Mouse (Mus musculus): ENCODE measurements around the gene Iffo2.

Iffo2 gene

DNA sequence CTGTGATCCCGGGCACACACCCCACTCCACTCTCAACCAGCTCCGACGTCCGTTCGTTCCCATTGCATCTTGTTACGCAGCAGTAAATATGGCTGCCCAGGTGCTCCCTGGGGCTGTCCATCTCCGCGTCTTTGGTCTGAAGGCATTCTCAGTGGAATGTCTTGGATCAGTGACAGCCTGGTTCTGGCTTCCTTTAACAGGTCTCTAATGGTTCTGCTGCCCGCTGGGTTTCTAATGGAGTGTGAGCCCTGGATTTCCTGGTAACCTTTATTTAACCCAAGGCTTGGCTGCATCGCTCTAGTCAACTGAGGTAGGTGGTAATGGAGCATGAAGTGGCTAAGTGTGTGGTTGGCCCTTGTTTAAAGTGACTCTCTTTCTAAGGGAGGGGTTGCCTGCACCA, 1.7 kb downstream of the Iffo2 start:
- DNase-seq (ENCODE audit: low spot score in 2 of 2): no peak

DNA sequence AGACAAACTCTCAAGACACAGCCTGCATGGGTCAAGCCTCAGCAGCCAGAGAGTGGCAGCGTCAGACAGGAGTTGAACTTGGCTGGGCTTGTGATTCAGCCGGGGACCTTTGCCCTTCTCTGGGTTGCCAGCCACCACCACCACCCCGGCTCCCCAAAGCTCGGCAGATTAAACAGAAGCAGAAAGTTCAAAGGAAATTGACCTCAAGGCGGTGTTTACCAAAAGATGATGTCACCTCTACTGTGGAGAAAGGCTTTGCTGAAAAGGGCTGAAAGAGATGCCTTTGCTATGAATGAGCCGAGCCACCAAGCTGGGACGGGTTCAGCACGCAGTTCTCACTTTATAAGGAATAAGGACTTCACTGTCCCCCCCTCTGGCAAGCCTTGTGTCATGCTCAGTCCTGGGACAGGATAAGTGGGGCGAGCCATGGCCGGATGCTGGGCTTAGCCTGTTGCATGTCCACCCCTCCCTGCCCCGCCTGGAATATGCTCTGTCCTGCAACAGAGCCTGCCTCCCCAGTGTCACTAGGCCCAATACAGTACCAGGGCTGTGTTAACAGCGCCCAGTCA, 4.9 kb downstream of the Iffo2 start:
- DNase-seq (ENCODE audit: low spot score in 2 of 2): no peak

DNA sequence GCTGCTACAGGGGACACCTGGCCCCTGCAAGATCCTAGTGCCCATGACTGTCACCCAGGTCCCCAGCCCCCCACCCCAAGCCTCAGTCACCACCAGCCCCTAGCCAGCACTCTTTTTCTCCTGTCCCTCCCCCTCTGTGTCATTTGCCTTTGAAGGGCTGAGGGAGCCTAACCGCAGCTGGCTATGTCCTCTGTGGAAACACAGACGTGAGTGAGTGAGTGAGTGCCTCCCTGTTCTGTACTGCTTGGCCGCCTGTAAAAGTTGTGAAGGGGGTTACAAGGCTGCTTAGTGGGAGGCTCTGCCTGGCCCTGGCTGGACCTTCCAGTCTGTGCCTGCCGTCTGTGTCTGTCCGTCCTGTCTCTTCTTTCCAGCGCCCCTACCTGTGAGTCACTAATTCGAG, 5.4 kb downstream of the Iffo2 start:
- no peak for DNase-seq (ENCODE audit: low spot score in 2 of 2)

DNA sequence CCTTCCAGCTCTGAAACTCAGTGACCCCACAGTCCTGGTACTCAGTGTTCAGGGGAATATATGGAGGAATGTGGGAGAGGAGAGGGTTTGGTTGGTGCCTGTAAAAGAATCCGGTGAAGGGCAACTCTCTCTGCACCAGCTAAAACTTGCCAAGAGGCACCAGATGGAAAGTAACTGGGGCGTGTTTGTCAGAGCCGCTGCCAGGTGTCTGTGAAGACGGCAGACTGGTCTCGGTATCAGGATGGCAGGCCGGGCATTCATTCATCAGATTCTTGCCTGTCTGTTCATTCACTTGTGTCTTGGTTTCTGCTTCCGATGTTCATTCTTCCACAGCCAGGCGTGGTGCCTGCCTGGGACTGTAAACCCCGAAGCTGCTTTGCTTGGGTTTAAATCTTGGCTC, 6.4 kb downstream of the Iffo2 start:
- DNase-seq (ENCODE audit: low spot score in 2 of 2): no peak

DNA sequence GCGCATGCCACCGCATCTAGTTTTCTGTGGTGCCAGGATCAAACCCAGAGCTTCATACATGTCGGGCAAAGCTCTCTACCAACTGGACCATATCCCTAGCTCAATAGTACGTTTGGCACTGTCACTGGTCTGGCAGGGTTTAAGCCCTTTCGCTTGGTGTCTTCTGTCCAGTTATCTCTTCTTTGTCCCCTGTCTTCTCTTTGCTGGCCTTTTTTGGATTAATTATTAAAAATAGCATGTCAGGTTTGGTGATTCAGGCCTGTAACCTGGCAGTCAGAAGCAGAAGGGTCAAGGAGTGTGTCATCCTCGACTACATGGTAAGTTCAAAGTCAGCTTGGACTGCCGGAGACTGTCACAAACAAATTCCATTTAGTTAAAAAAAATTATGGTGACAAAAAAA, 10.4 kb downstream of the Iffo2 start:
- DNase-seq (ENCODE audit: low spot score in 2 of 2): no peak

DNA sequence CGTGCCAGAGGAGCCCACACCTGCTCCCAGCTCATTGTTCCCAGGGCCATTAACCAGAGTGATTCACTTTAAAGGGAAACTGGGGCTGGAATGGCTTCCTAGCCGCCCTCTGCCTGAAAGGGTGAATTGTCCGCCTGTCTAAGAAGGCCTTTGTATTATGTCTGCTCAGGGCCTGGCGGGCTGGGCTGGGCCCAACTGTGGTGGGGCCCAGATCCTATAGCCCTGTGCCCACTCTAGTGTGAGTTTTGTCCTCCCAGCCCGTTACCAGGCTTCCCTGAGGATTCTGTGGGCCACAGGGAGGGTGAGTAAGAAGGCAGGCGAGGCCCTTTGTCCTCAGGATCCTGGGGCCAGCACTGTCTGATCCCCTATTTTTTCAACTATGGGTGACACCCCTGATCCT, 15.4 kb downstream of the Iffo2 start:
- no peak for DNase-seq (ENCODE audit: low spot score in 2 of 2)

DNA sequence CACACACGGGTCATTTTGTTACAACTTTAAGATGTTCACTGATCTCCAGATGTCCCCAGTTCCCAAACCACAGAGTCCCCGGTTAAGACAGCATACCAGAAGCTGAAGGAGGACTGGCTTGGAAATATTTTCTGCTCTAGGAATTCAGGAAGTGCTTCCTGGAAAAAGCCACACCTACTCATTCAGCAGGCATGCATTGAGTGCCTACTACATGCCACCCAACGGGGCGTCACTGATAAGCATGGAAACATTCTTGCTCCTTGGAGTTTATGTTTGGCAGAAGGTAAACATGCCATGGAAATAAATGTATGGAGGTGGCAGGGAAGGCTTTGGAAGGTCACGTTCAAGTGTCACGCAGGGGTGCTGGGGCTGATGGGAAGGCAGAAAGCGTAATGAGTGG, 19.1 kb downstream of the Iffo2 start:
- DNase-seq (ENCODE audit: low spot score in 2 of 2): no peak

DNA sequence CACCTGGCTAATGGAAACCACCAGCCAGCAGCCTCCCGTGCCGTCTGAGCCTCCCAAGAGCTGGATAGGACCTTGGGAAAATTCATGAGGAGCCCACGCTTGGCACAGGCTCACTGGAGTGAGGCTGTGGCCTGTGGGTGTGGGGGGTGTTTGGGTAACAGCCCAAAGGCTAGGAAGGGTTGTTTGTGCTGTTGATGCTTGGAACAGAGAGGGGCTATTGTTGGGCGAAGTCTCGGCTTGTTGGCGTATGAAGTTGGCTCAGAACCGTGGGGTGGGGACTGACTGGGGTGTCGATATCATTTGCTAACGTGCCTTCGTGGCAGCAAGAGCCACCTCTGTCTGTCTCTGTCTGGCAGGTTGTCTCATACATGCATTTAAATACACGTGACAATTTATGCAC, 24.9 kb downstream of the Iffo2 start:
- DNase-seq (ENCODE audit: low spot score in 2 of 2): no peak

DNA sequence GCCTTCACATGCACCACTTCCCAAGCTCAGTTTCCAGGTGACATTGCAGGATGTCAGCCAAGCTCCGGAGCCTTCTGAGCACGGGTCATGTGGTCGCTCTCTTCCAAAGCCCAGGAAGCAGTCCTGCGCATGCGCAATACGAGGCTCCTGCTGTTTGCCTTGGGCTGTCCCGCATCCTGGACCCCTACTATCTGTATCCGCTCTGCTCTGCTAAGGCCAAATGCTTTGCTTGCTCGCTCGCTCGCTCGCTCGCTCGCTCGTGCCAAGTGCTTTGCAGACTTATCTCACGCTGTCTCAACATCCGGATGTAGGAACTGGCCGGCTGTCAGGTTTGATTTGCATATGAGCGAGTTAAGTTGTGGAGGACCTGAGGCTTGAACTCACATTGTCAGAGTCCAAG, 25.6 kb downstream of the Iffo2 start:
- no peak for DNase-seq (ENCODE audit: low spot score in 2 of 2)

DNA sequence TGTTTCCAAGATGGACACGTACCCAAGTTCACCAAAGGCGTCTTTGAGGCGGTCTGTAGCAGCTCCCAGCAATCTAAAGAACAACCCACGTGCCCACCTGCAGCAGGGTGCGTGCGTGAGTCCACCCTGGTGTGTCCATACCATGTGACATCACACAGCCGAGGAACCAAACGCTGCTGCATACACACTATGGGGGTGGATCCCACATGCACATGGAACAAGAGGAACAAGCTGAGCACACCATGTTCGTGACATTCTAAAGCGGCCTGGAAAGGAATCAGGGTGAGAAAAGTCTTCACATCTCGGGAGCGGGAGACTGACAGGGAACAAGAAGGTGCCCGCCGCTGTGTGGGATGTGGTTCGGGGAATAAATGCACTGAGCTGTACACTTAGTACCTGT, 38.0 kb downstream of the Iffo2 start:
- DNase-seq (ENCODE audit: low spot score in 2 of 2): no peak

DNA sequence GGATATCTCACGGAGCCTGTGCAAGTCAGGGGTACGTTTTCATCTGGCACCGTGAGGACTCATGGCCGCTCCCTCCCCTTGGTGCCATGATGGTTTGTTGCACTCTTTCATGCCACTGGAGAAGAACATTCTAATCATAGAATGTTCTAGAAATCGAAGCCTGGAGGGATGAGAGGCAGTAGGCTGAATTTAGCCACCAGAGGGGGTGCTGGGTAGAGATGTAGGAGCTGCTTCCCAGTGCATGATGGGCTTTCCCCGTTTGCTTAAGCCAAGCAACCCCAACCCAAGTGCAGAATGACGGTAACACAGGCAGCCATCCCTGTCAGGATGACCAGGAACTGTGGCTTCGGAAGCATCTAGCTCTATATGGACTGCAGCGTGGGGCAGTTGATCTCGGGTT, 40.4 kb downstream of the Iffo2 start:
- no peak for DNase-seq (ENCODE audit: low spot score in 2 of 2)

DNA sequence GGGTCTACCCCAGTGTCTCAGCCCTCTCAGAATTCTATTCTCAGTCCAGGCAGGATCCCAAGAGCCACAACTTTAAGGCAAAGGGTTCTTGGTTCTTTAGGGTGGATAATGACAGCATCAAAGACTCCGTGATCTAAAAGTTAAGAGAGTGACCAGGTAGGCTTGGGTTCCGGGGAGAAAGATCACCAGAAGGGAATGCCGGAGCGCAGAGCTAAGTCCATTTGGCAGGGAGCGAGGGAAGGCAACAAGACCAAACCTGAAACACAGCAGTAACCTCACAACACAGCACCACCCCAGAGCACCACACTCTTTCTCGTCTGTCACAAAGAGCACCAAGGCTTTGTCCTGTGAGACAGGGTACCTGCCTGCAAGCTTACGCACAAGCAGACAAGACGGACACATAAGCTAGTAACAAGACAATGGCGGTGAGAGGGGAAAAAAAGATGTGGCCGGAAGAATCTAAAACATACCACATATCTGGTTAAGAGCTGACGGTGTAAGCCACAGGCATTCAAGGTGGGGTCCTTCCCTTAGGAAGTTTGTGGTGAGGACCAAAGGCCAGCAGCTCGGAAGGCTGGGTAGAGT, 42.7 kb downstream of the Iffo2 start:
- DNase-seq (ENCODE audit: low spot score in 2 of 2): no peak

DNA sequence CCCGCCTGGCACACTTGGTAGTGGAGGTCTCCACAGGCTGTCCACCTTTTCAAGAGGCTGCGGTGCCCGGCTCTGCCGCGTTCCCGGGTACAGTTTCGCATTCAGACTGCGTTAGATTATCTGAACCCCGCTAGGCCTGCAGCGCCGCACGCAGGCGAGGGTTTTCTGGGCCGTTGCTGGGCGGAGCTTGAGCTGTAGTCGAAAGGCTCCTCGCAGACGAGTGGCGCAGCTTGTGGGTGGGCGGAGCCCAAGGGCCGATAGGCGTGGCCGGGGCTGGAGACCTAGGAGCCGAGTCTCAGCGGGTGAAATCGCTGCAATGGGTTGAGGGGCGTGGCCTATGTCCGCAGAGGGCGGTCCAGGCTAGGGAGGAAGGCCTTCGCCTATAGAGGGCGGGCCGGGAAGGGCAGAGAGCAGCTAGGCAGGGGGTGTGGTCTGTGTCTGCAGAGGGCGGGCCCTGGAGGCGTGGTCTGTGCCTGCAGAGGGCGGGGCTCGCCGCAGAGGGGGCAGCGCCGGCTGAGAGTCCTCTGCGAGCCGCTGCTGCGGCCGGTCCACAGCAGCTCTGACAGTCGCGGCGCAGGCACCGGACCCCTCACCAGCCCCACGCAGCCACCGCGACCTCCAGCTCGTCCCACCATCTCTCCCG, 43.9 kb downstream of the Iffo2 start:
- DNase-seq (ENCODE audit: low spot score in 2 of 2): peak; percentile 97

DNA sequence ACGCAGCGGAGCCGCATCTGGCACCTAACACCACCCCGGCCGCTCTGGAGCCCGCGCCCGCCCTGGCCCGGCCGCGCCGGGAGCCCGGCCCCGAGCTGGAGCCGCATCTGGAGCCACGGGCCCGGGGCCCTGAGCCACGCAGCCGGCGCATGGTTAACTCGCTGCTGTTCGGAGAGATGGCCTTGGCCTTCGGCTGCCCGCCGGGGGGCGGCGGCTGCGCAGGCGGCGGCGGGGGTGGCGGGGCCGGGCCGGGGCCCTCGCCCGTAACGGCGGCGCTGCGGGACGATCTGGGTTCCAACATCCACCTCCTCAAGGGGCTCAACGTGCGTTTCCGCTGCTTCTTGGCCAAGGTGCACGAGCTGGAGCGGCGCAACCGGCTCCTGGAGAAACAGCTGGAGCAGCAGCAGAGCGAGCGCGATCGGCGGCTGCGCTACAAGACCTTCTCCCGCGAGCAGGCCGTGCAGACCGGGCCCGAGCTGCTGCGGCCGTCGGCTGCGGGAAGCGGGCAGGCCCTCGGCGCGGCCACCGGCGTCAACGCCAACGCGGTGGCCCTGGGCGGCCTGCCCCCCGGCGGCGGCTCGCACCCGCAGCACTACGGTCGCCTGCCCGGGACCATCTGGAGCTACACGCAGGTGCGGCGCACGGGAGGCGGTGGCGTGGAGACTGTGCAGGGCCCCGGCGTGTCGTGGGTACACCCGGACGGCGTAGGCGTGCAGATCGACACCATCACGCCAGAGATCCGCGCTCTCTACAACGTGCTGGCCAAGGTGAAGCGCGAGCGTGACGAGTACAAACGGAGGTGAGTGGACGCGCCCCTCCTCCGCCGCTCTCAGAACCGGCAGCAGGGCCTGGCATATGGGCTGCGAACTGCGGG, 44.7 kb downstream of the Iffo2 start:
- DNase-seq (ENCODE audit: low spot score in 2 of 2): peak in 1 of 2 experiments; percentile 60

DNA sequence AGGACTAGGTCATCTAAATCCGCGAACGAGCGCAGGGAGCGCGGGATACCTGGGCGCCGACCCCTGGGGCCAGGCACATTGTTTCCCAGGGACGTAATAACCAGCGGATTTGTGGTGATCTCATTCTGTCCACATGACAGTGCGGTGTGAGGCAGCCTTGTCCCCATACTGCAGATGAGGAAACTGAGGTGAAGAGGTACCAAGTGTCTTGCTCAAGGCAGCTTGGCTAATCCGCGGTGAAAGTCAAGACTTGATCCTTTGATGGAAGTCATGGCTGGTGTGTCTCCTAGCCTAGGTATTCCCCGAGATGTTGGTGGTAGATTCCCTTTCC, 45.3 kb downstream of the Iffo2 start:
- DNase-seq (ENCODE audit: low spot score in 2 of 2): no peak

DNA sequence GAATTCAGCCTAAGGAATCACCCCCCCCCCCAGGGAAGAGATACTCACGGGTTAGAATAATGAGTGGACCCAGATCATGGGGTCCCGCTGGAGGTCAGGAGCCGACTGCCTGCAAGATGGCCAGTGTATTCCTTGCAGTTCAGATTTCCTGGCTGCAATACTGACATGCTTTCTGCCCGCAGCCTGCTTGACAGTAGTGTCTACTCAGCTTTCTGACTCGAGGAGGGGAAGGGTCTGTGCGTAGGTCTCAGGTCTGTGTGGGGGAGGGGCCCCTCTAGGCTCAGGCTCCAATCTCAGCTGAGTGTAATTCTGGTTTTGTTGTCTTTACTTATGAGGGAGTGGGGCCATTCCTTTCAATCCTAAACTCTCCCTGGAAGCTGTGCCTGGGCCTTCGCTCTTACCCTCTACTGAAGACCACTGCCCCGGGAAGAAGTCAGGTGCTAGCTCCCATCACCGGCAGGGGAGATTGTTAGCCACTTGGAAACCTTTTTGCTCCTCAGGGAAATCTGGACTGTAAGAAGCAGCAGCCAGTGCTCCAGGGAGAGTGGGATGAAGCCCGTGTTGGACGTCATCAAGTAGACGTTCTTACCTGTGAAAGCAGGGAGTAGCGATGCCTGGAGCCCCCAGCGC, 46.0 kb downstream of the Iffo2 start:
- no peak for DNase-seq (ENCODE audit: low spot score in 2 of 2)

DNA sequence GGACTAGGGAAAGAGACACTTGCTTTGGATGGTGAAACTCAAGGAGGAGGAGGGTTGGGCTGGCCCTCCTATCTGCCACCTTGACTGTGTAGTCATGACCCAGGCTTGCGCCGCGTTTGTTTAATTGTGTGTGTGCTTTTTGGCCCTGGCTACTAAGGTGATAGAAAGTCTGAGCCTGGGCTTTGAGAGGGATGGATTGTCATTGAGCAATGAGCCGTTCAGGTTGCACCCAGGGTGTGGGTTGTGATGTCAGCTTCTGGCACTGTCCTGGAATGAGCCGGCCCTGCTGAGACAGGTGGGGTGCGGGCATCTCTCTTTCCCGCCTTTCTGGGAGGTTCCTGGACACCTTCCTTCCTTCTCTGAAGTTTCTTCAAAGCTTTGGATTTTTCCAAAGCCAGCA, 46.7 kb downstream of the Iffo2 start:
- DNase-seq (ENCODE audit: low spot score in 2 of 2): no peak

DNA sequence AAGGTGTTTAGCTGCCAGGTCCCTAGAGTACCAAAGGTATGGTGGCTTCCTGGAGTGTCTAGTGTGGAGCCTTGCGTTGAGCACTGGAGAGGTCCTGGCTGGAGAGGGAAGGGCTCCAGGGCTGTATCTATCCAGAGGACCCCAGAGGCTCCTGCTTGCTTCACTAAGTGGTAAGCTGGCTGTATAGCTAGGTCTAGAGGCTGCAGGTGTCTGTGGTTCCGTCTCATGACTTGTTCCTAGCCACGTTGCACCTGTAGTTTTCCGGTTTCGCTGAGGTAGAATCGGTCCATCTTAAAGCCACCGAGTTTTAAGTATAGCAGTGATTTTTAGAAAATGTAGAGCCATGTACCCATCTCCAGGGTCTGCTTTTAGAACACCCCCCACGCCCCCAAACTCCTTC, 48.0 kb downstream of the Iffo2 start:
- DNase-seq (ENCODE audit: low spot score in 2 of 2): no peak

DNA sequence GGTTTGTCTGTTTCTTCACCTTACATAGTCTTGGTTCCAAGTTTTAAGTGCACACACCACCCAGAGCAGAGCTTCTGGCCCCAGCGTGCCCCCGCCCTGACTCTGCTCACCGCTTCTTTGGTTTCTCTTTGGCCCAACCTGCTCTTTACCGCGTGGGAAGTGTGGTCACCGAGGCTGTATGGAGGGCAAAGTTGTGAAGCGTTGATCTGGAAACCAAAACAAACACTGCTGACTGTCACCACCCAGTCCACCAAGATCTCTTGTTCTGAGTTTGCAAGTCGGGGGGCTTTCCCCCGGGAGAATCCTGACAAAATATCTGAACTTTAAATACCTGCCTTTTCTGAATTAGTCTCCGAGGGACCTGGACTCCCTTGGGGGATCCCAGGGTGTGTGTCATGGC, 48.7 kb downstream of the Iffo2 start:
- no peak for DNase-seq (ENCODE audit: low spot score in 2 of 2)

DNA sequence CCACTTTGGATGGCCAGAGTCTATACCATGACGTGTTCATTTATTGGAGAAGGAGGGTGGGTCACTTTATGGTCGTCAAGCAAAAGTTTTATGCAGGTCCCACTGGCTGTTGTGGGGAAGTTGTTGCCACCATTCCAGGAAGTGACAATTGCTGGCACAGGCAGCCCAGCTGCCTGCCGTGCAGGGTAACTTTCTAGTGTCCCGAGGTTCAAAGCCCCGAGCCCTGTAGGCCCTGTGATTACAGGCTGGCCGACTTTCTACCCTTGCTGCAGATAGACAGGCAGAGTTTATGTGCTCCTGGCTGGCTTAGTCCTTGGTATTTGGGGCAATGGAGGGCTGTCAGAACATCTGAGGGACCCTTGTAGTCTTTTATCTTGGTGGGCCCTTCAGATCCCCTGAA, 49.1 kb downstream of the Iffo2 start:
- DNase-seq (ENCODE audit: low spot score in 2 of 2): no peak

DNA sequence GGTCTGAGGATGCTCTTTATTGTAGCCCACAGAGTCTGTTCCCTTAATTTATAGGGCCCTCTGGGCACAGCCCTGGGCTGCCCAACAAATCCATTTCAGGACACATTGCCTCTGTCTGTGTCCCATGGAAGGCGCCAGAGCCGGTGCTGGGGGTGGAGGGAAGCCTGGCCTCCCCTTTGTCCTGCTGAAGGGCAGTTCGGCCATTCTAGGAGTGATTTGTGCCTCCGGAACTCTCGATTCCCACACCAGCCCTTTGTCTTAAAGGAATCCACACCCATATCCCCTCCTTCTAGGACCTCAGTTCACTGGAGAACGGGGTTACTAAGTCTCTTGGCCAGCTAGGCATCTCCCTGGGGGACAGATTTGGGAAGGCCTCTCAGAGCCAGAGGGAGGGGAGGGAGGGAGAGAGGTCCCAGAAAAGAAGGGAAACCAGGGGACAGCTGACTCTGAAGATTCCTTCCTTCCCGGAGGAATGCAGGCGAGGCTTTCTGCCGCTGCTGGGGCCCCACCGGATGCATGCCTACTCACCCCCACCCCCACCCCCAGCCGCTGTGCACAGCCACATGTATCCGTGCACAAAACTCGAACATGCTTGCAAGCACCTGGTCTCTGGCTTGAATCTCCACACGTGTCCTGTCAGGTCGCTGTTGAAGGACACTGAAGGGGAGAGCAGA, 50.5 kb downstream of the Iffo2 start:
- DNase-seq (ENCODE audit: low spot score in 2 of 2): no peak

Data from frontal cortex, postnatal 36 days (tissue).